Mouse (Mus musculus): ENCODE results near the gene Nr4a3. TPM values are rescaled to one million over a fixed set of nuclear protein-coding genes. Genes with fewer than 3 reads are reported as not detected.

Gene Nr4a3
- polyA plus RNA-seq, 1 experiment from 2014 or later, result 0.10 TPM

DNA sequence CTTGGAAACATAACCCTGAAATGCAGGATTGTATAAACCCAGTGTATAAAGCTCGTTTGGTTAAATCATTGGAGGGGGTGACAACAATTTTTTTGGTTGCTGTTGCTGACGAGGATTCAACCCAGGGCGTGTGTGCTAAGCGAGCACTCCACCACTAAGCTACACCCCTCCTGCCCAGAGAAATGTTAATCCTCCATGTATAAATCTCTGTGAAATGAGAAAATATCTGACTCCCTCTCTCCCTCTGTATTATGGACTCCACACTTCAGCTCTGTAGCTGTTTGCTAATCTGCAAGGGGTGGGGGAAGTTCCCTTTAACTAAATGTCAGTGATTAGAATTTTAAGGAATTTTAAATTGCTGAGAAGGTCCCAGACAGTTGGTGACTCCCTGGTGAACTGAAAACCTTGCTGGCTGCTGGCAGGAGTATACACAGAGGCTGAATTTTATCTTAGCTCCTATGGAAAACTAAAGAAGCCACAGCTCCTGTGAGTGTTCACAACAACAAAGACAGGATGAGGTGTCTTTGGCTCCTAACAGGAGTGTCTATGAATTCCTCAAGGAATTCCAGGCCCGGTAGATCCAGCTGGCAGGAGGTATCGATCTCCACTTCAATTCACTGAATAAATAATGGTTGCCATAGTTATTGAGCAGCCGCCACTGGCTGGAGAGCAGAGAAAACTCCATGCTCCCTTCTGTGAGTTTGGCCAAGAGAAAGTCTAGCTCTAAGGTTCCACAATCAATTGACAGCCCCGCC lies 34.5 kb downstream of the Nr4a3 start:
- Histone ChIP-seq H3K9me3 (no peaks in the 10 kb centered on the region), H3K4me2 (no peak overlapping the region), H3K27ac (no peak overlapping the region), H3K4me3 (replicated peaks) (no peak overlapping the region), H3K4me1 (peaks cover 13% of the 10 kb centered on the region; the same call in 1 of the 2 replicates), H3K9ac (no peak overlapping the region), H3K36me3 (no peaks in the 10 kb centered on the region), H3K27me3 (replicated peaks) (no peaks in the 10 kb centered on the region)
- 47% methylated on average over 8 of the region's 8 CpGs for WGBS
- no peak for ATAC-seq (ENCODE audit: insufficient read depth, low FRiP score, low read depth)

DNA sequence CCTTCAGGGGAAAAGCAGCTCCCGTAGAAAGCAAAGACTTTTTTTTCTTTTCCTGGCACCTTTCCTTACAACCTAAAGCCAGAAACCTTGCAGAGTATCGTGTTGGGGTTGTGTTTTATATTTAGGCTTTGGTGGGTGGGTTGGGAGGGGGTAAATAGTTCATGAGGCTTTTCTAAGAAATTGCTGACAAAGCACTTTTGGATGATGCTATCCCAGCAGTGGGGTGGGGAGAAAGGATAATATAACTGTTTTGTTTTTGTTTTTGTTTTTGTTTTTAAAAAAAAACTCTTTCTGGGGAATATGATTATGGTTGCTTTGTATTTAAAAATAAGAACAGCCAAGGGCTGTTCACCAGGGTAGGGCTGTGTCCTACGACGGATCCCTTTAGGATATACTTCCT lies 38.5 kb downstream of the Nr4a3 start:
- Histone ChIP-seq H3K9me3 (no peaks in the 10 kb centered on the region), H3K9ac (no peak overlapping the region), H3K4me3 (replicated peaks) (no peak overlapping the region), H3K27ac (no peak overlapping the region), H3K4me1 (peaks cover 1% of the 10 kb centered on the region; the same call in 1 of the 2 replicates), H3K27me3 (replicated peaks) (no peaks in the 10 kb centered on the region), H3K36me3 (no peaks in the 10 kb centered on the region), H3K4me2 (no peak overlapping the region)
- ATAC-seq (ENCODE audit: insufficient read depth, low FRiP score, low read depth), result no peak
- WGBS, result 84% methylated on average over 4 of the region's 4 CpGs

DNA sequence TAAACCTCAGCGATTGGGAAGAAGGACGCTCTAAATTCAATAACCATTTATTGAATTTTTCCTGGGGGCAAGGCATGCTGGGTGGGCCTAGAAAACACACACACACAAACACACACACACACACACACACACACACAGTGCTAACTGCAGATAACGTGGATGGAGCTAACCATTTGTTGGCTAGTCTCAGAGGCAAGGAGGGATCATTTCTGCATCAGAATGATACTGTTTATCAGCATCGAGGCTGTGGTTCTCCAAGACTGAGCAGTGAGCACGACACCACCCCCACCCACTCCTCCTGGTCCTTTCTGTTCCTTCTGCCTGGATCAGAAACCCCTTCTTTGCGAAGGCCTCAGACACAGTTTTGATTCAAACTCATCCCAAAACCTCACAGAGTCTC lies 41.7 kb downstream of the Nr4a3 start:
- no peaks in the 10 kb centered on the region for H3K9me3 ChIP-seq
- ATAC-seq (ENCODE audit: insufficient read depth, low FRiP score, low read depth), result no peak; the same call in 1 of the 2 replicates
- H3K9ac ChIP-seq, result no peak overlapping the region
- H3K36me3 ChIP-seq, result no peaks in the 10 kb centered on the region
- H3K27me3 ChIP-seq (replicated peaks), result no peaks in the 10 kb centered on the region
- WGBS, result 66% methylated on average over 6 of the region's 6 CpGs
- no peak overlapping the region for H3K27ac ChIP-seq
- no peak overlapping the region for H3K4me2 ChIP-seq
- no peaks in the 10 kb centered on the region for H3K4me1 ChIP-seq
- H3K4me3 ChIP-seq (replicated peaks), result no peak overlapping the region

DNA sequence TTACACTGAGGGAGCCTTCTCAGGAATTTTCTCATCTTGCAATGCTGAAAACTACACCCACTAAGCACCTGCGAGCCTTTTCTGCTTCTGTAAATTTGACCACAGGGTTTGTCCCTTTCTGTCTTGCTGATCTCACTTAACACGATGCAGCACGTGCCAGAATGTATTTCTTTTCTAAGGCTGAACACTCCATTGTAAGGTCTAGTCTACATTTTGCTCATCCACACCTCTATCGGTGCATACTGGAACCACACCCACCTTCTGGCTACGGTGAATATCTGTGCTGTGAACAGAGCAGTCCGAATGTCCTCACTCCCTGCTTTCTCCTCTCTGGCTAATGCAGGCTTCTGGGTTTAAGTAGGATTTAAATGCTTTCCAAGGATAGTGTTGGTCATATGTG lies 42.5 kb downstream of the Nr4a3 start:
- Histone ChIP-seq H3K4me3 (replicated peaks) (no peak overlapping the region), H3K36me3 (no peaks in the 10 kb centered on the region), H3K4me1 (no peaks in the 10 kb centered on the region), H3K27me3 (replicated peaks) (no peaks in the 10 kb centered on the region), H3K4me2 (no peak overlapping the region), H3K9ac (no peak overlapping the region), H3K27ac (no peak overlapping the region), H3K9me3 (no peaks in the 10 kb centered on the region)
- no peak for ATAC-seq (ENCODE audit: insufficient read depth, low FRiP score, low read depth)
- 73% methylated on average over 6 of the region's 6 CpGs for WGBS

DNA sequence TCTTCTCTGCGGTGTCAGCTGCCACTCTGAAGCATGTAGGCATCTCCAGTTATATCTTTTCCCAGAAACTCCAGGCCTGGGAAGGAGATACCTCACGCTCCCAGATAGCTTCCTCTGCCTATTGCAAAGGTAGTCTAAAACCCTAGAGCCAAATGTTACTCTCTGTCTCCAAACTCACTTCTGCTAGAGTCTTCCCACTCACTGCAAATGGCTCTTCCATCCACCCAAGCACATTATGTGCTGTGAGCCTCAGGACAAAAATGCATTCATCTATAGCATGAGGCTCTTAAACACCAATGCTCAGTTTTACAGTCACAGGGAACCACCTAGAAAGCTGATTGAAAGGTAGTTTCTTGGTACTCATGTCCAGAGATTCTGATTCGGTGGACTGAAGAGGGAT lies 48.3 kb downstream of the Nr4a3 start:
- 82% methylated on average over 3 of the region's 3 CpGs for WGBS
- no peak overlapping the region for H3K9ac ChIP-seq
- H3K4me3 ChIP-seq (replicated peaks), result no peak overlapping the region
- no peaks in the 10 kb centered on the region for H3K36me3 ChIP-seq
- H3K27me3 ChIP-seq (replicated peaks), result no peaks in the 10 kb centered on the region
- no peak for ATAC-seq (ENCODE audit: insufficient read depth, low FRiP score, low read depth)
- H3K4me2 ChIP-seq, result no peak overlapping the region
- no peak overlapping the region for H3K27ac ChIP-seq
- H3K4me1 ChIP-seq, result no peaks in the 10 kb centered on the region
- no peaks in the 10 kb centered on the region for H3K9me3 ChIP-seq

DNA sequence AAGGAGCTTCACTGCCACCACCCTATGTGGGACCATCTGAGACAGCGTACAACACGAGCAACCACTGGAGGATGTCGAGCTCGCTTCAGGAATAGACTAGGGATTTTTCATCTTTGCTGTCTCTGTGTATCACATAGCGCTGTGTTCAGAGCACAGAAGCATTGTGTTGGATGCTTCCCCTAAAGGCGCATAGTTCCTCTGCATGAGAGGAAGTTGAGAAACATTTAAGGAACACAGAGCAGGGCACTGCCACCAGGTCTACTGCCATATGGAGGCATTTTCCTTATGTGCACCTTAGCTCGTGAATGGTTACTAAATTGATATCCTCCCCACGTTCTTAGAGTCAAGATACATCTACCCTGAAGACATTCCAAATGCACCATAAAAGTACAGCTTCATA lies 55.3 kb downstream of the Nr4a3 start:
- no peaks in the 10 kb centered on the region for H3K4me1 ChIP-seq
- H3K4me2 ChIP-seq, result no peak overlapping the region
- H3K9me3 ChIP-seq, result no peaks in the 10 kb centered on the region
- H3K9ac ChIP-seq, result no peak overlapping the region
- H3K4me3 ChIP-seq (replicated peaks), result no peak overlapping the region
- WGBS, result 83% methylated on average over 8 of the region's 8 CpGs
- no peak for ATAC-seq (ENCODE audit: insufficient read depth, low FRiP score, low read depth)
- no peaks in the 10 kb centered on the region for H3K27me3 ChIP-seq (replicated peaks)
- H3K27ac ChIP-seq, result no peak overlapping the region
- no peaks in the 10 kb centered on the region for H3K36me3 ChIP-seq

DNA sequence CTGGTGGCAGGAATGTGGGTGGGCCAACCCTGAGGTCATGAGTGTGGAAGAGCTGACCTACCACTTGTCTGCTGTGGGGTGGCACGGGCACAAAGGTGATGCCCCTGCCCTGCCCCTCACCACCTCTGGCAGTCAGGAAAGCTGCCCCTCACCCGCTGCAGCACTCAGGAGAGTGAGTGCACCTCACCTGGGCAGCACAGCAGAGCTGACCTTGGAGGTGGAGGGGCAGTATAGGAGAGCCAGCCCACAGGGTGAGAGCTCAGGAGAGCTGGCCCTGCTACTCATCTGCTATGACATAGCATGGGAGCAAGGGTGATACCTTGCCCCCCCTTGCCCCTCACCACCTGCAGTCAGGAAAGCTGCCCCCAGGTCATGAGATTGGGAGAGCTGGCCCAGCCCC lies 57.0 kb downstream of the Nr4a3 start:
- Histone ChIP-seq H3K4me2 (no peak overlapping the region), H3K27ac (no peak overlapping the region), H3K36me3 (no peaks in the 10 kb centered on the region), H3K27me3 (replicated peaks) (no peaks in the 10 kb centered on the region), H3K9me3 (no peaks in the 10 kb centered on the region), H3K4me1 (no peaks in the 10 kb centered on the region), H3K9ac (no peak overlapping the region), H3K4me3 (replicated peaks) (no peak overlapping the region)
- ATAC-seq (ENCODE audit: insufficient read depth, low FRiP score, low read depth), result no peak
- 77% methylated on average over 2 of the region's 2 CpGs for WGBS

DNA sequence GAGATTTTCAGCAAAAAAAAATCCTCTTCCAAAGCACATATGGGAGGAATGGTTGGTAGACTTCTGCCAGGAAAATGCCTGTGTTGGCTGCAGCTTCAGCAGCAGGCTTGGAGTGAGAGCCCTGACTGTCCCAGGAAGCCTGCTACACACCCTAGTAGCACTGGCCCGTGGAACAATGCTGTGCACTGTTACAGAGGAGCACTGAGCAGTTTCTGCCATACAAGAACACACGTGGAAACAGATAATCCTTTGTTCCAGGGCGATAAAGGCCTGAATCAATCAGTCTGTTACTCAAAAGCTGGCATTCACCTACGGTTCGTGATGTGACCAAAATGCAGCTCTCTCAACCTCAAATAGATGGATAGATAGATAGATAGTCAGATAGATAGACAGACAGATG lies 60.4 kb downstream of the Nr4a3 start:
- H3K36me3 ChIP-seq, result no peaks in the 10 kb centered on the region
- ATAC-seq (ENCODE audit: insufficient read depth, low FRiP score, low read depth), result no peak
- no peaks in the 10 kb centered on the region for H3K9me3 ChIP-seq
- H3K27ac ChIP-seq, result no peak overlapping the region
- no peak overlapping the region for H3K4me2 ChIP-seq
- no peaks in the 10 kb centered on the region for H3K4me1 ChIP-seq
- H3K27me3 ChIP-seq (replicated peaks), result no peaks in the 10 kb centered on the region
- WGBS, result 71% methylated on average over 5 of the region's 5 CpGs
- H3K4me3 ChIP-seq (replicated peaks), result no peak overlapping the region
- H3K9ac ChIP-seq, result no peak overlapping the region

DNA sequence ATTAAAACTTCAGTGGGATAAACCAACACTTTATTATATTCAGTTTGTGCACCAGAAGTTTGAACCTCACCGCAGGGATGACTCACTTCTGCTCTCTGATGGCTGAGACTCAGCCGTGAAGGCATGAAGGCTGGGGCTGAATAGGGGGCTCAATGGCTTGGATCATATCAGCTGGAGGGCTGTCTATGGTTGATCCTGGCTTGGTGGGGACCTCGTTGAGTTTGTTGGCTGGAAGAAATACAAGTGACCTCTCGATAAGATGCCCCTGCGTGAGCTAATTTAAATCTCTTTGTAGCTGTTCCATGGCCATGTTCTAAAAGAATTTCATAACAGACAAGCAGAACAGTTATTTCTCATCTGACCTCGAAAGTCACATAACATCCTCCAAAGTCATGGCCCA lies 62.1 kb downstream of the Nr4a3 start:
- H3K4me2 ChIP-seq, result no peak overlapping the region
- H3K9me3 ChIP-seq, result no peaks in the 10 kb centered on the region
- WGBS, result 84% methylated on average over 6 of the region's 6 CpGs
- ATAC-seq (ENCODE audit: insufficient read depth, low FRiP score, low read depth), result no peak
- H3K36me3 ChIP-seq, result no peaks in the 10 kb centered on the region
- no peak overlapping the region for H3K4me3 ChIP-seq (replicated peaks)
- no peaks in the 10 kb centered on the region for H3K27me3 ChIP-seq (replicated peaks)
- H3K27ac ChIP-seq, result no peak overlapping the region
- no peaks in the 10 kb centered on the region for H3K4me1 ChIP-seq
- H3K9ac ChIP-seq, result no peak overlapping the region

DNA sequence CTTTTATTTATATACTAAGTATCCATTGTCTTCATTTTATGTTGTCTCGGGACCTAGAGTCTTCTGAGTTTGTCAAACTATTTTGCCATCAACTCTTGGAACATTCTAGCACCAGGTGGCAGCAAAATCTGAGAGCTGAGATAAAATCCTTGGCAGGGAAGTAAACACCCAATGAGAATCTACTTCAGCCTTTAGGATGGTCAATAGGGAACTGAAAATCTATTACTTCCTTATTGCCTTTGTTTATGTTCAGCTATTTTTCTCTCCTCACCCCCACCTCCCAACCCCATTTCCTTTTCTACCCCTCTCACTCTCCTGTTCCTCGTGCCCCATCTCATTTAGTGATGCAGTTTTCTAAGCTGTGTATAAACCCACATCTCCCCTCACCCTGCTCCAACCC lies 63.6 kb downstream of the Nr4a3 start:
- no peaks in the 10 kb centered on the region for H3K36me3 ChIP-seq
- no peak overlapping the region for H3K9ac ChIP-seq
- no peaks in the 10 kb centered on the region for H3K4me1 ChIP-seq
- no peak overlapping the region for H3K27ac ChIP-seq
- no peaks in the 10 kb centered on the region for H3K9me3 ChIP-seq
- H3K4me2 ChIP-seq, result no peak overlapping the region
- 70% methylated on average over 2 of the region's 2 CpGs for WGBS
- no peaks in the 10 kb centered on the region for H3K27me3 ChIP-seq (replicated peaks)
- H3K4me3 ChIP-seq (replicated peaks), result no peak overlapping the region
- ATAC-seq (ENCODE audit: insufficient read depth, low FRiP score, low read depth), result no peak

DNA sequence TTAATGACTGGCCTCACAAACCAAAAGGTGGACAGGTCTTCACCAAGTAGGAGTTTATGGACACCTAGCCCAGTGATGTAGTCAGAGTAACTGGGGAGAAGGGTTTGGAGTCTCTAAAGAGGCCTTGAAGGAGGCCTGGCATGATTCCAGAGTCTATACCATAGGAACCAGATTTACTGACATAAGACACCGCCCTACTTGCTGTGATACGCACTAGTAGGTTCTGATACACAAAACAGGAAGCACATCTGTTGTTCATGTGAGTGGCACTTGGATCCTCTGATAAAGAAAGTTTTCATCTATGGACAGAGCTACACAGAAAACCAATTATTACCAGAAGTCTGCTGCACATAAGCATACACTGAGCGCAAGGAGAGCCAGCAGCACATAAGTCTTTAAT lies 65.4 kb downstream of the Nr4a3 start:
- H3K36me3 ChIP-seq, result no peaks in the 10 kb centered on the region
- H3K9me3 ChIP-seq, result no peaks in the 10 kb centered on the region
- H3K4me3 ChIP-seq (replicated peaks), result no peak overlapping the region
- no peak for ATAC-seq (ENCODE audit: insufficient read depth, low FRiP score, low read depth)
- H3K9ac ChIP-seq, result no peak overlapping the region
- H3K27ac ChIP-seq, result no peak overlapping the region
- no peaks in the 10 kb centered on the region for H3K4me1 ChIP-seq
- WGBS, result 79% methylated on average over 3 of the region's 3 CpGs
- H3K4me2 ChIP-seq, result no peak overlapping the region
- no peaks in the 10 kb centered on the region for H3K27me3 ChIP-seq (replicated peaks)

DNA sequence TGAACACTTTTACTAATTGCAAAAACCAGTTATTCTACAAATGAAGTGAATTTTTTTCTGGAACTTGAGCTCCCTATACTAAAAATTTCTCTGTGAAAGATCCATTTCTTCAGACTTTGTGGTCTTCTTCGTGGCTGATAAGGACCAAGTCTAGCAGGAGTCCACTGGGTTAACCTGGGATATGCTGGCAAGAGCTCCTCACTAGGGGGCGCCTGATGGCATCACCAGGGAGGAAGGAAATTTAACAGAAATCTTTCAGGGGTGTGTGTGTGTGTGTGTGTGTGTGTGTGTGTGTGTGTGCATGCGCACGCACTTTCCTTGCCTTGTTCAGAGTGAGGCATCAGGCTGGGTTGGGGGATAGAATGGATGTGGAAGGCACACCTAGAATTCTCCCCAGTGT lies 71.2 kb downstream of the Nr4a3 start:
- Histone ChIP-seq H3K4me1 (no peaks in the 10 kb centered on the region), H3K9me3 (no peaks in the 10 kb centered on the region), H3K4me3 (replicated peaks) (no peak overlapping the region), H3K4me2 (no peak overlapping the region), H3K36me3 (no peaks in the 10 kb centered on the region), H3K27me3 (replicated peaks) (no peaks in the 10 kb centered on the region), H3K9ac (no peak overlapping the region), H3K27ac (no peak overlapping the region)
- ATAC-seq (ENCODE audit: insufficient read depth, low FRiP score, low read depth), result no peak
- 62% methylated on average over 4 of the region's 4 CpGs for WGBS

DNA sequence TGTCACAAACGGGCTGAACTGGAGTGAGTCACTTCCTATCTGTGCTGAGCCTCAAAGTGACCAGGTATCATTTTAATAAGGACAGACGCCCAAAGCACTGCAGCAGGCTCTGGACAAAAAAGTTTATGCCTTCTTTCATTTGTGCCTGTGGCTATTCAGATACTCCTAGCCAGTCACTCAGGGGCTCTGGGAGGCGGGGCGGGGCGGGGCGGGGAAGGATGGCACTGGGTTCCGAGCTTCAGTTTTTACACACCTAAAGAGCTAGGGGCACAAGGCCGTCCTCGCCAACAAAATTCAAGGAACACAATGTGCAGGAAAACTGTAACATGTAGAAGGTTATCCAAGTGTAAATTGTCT lies 79.4 kb downstream of the Nr4a3 start:
- Histone ChIP-seq H3K4me1 (no peaks in the 10 kb centered on the region), H3K27me3 (replicated peaks) (no peaks in the 10 kb centered on the region), H3K4me3 (replicated peaks) (peak overlapping the region; percentile 85), H3K9me3 (no peaks in the 10 kb centered on the region), H3K27ac (no peak overlapping the region), H3K9ac (no peak overlapping the region; the same call in 1 of the 2 replicates), H3K4me2 (peak overlapping the region; percentile 80), H3K36me3 (no peaks in the 10 kb centered on the region)
- peak; percentile 84 for ATAC-seq (ENCODE audit: insufficient read depth, low FRiP score, low read depth)
- 5% methylated on average over 9 of the region's 9 CpGs for WGBS

Data from stomach, embryonic 15.5 days (tissue).